Mouse (Mus musculus): ENCODE measurements around the gene Wwc1.
"Not testable (repeated sequence)": the region's sequence is repeated elsewhere in the genome, so short reads cannot be mapped to it uniquely, and the experiment has no call there.

Wwc1 gene

GRCm38 (mm10) chr11:35878559-35878897 lies 101.8 kb downstream of the Wwc1 start:
- DNase-seq (ENCODE audit: low spot score in 2 of 2) = no peak

- DNase-seq (ENCODE audit: low spot score in 2 of 2) = no peak
Observed at GRCm38 (mm10) chr11:35877651-35878558, 102.4 kb downstream of the Wwc1 start.

- no peak for DNase-seq (ENCODE audit: low spot score in 2 of 2)
Observed at GRCm38 (mm10) chr11:35873624-35874244, 106.6 kb downstream of the Wwc1 start.

GRCm38 (mm10) chr11:35870961-35871360 lies 109.4 kb downstream of the Wwc1 start:
- no peak for DNase-seq (ENCODE audit: low spot score in 2 of 2)

- no peak for DNase-seq (ENCODE audit: low spot score in 2 of 2)
Observed at GRCm38 (mm10) chr11:35866140-35866539, 114.2 kb downstream of the Wwc1 start.

GRCm38 (mm10) chr11:35864981-35865604 lies 115.2 kb downstream of the Wwc1 start:
- DNase-seq (ENCODE audit: low spot score in 2 of 2) = peak; percentile 72 to 76

- DNase-seq (ENCODE audit: low spot score in 2 of 2) = no peak
Observed at GRCm38 (mm10) chr11:35863653-35864052, 116.7 kb downstream of the Wwc1 start.

- DNase-seq (ENCODE audit: low spot score in 2 of 2) = no peak
Observed at GRCm38 (mm10) chr11:35857395-35858067, 122.8 kb downstream of the Wwc1 start.

- peak; percentile 59 to 71 for DNase-seq (ENCODE audit: low spot score in 2 of 2)
Observed at GRCm38 (mm10) chr11:35856359-35857040, 123.8 kb downstream of the Wwc1 start.

- DNase-seq (ENCODE audit: low spot score in 2 of 2) = no peak
Observed at GRCm38 (mm10) chr11:35855567-35855966, 124.8 kb downstream of the Wwc1 start.

- DNase-seq (ENCODE audit: low spot score in 2 of 2) = no peak
Observed at GRCm38 (mm10) chr11:35854941-35855340, 125.4 kb downstream of the Wwc1 start.

- no peak for DNase-seq (ENCODE audit: low spot score in 2 of 2)
Observed at GRCm38 (mm10) chr11:35853651-35854050, 126.7 kb downstream of the Wwc1 start.

GRCm38 (mm10) chr11:35852731-35853130 lies 127.6 kb downstream of the Wwc1 start:
- DNase-seq (ENCODE audit: low spot score in 2 of 2) = no peak

GRCm38 (mm10) chr11:35844299-35844698 lies 136.0 kb downstream of the Wwc1 start:
- no peak for DNase-seq (ENCODE audit: low spot score in 2 of 2)

GRCm38 (mm10) chr11:35842560-35842959 lies 137.8 kb downstream of the Wwc1 start:
- not testable (repeated sequence) for DNase-seq (ENCODE audit: low spot score in 2 of 2)

- no peak for DNase-seq (ENCODE audit: low spot score in 2 of 2)
Observed at GRCm38 (mm10) chr11:35841738-35842325, 138.5 kb downstream of the Wwc1 start.

- not testable (repeated sequence) for DNase-seq (ENCODE audit: low spot score in 2 of 2)
Observed at GRCm38 (mm10) chr11:35840806-35841205, 139.5 kb downstream of the Wwc1 start.

- no peak for DNase-seq (ENCODE audit: low spot score in 2 of 2)
Observed at GRCm38 (mm10) chr11:35840282-35840681, 140.0 kb downstream of the Wwc1 start.

GRCm38 (mm10) chr11:35838345-35839338 lies 141.7 kb downstream of the Wwc1 start:
- DNase-seq (ENCODE audit: low spot score in 2 of 2) = peak; percentile 64 to 67
